Mouse (Mus musculus): ENCODE data around the gene Nfe2l2. TPM values are rescaled to one million over a fixed set of nuclear protein-coding genes. Genes with fewer than 3 reads are reported as not detected.
"Not testable (repeated sequence)": the region's sequence is repeated elsewhere in the genome, so short reads cannot be mapped to it uniquely, and the experiment has no call there.

Nfe2l2 gene
- polyA plus RNA-seq, 1 experiment: 76.3 TPM

DNA sequence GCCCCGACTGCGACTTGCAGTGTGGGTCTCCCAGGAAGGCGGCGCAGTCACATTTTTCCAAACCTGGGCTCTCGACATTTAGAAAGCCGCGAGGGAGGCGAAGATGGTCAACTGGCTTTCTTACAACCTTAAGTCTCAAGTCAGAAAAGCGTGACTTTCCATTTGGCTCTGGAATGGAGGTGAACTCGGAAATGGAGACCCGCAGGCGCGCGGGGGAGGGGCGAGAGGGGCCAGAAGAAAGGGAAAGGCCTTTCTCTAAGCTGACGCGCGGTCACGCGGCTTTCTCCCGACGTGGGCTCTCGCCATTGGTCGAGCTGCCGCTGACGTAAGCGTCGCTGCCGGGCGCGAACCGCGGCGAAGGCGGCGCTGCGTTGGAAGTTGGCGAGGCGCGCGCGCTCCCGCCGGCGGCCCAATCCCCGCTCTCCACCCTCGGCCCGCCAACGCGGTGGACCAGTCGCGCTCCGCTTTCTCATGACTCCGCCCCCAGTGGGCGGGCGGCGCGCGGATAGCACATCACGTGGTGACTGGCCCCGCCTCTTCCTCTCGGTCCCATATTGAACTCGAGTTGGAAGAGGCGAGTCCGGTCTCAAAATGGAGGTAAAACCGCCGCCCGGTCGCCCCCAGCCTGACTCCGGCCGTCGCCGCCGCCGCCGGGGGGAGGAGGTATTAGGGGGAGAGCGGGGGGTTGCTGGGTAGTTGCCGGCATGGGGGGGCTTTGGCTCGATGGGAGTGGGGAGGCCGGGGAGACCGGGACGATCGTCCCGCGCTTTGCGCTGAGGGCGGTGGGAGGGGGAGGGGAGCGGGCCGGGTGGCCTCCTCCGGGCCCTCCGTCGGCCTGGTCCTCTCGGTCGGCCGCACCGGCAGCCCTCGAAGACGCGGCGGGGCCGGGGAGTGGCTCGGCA lies 45.5 kb downstream of the Nfe2l2 start, which contains the start of gene Hnrnpa3:
TSS of gene Hnrnpa3 (plus strand) at position 535 of the 902 bp plus-strand sequence.
- TF ChIP-seq CTCF (IDR thresholded peaks at IDR 0.05; ENCODE audit: insufficient read depth, low read length) (no peak), POLR2A (IDR thresholded peaks at IDR 0.05; ENCODE audit: borderline replicate concordance, extremely low read depth, low read depth, low read length) (peak; percentile 91)
- Histone ChIP-seq H3K4me3 (replicated peaks; ENCODE audit: extremely low read depth, low read depth, low read length) (peak within 1 kb of the TSS; percentile 96), H3K4me1 (ENCODE audit: control insufficient read depth, insufficient read depth, low read length) (peaks cover 3% of the 10 kb centered on the region; the same call in 1 of the 2 replicates)
- peak; percentile 99 for DNase-seq
- under 1% methylated on average over 100 of the region's 102 CpGs for WGBS

DNA sequence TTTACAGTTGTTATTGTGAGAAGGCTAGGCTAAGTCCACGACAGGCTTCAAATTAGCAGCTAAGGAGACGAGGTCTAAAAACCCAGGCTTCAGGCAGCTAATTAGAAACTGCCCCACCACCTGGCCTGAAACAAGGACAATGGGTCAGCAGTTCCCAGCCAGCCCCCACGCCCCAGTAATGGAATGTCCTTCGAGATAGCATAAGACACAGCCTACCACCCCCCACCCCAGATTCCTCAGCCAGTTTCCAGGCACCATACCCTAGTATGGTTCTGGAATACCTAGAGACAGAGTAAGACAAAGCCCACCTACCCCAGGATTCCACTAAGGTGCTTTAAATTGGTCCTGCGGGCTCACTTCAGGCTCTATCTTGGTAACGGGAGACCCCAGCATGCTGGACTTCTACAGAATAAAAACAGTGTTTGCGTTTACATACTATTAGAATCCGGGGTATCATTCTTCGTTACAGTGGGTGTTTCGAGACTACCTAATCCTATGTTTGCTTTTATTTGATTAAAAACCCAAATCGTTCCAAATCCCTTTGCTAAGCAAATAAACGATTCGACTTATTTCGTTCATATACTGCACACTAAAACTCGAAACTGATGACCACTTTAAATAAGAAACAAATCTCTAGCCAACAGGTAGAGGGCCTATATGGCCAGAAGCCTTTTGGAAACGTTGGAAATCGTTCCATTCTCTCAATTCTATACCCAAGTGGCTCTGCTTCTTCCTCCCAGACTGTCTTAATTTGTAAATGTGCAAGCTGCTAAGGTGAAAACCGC lies 46.3 kb downstream of the Nfe2l2 start:
- H3K4me3 ChIP-seq (replicated peaks; ENCODE audit: extremely low read depth, low read depth, low read length): peak overlapping the region; percentile 71
- DNase-seq: no peak
- H3K4me1 ChIP-seq (ENCODE audit: control insufficient read depth, insufficient read depth, low read length): peaks cover 3% of the 10 kb centered on the region; the same call in 1 of the 2 replicates
- 6% methylated on average over 18 of the region's 18 CpGs for WGBS
- TF ChIP-seq POLR2A (IDR thresholded peaks at IDR 0.05; ENCODE audit: borderline replicate concordance, extremely low read depth, low read depth, low read length) (no peak), CTCF (IDR thresholded peaks at IDR 0.05; ENCODE audit: insufficient read depth, low read length) (no peak)

- WGBS: 81% methylated on average over 5 of the region's 5 CpGs
- no peak for DNase-seq
- Histone ChIP-seq H3K4me3 (replicated peaks; ENCODE audit: extremely low read depth, low read depth, low read length) (no peak overlapping the region), H3K4me1 (ENCODE audit: control insufficient read depth, insufficient read depth, low read length) (peaks cover 3% of the 10 kb centered on the region; the same call in 1 of the 2 replicates)
- no peak for TF ChIP-seq CTCF (IDR thresholded peaks at IDR 0.05; ENCODE audit: insufficient read depth, low read length)
- TF ChIP-seq POLR2A (IDR thresholded peaks at IDR 0.05; ENCODE audit: borderline replicate concordance, extremely low read depth, low read depth, low read length): no peak
Observed at GRCm38 (mm10) chr2:75656924-75657323, 47.5 kb downstream of the Nfe2l2 start.

GRCm38 (mm10) chr2:75654679-75655078 lies 49.8 kb downstream of the Nfe2l2 start:
- WGBS: 94% methylated on average over 1 of the region's 1 CpGs
- DNase-seq: no peak
- TF ChIP-seq POLR2A (IDR thresholded peaks at IDR 0.05; ENCODE audit: borderline replicate concordance, extremely low read depth, low read depth, low read length) (no peak), CTCF (IDR thresholded peaks at IDR 0.05; ENCODE audit: insufficient read depth, low read length) (no peak)
- Histone ChIP-seq H3K4me3 (replicated peaks; ENCODE audit: extremely low read depth, low read depth, low read length) (no peak overlapping the region), H3K4me1 (ENCODE audit: control insufficient read depth, insufficient read depth, low read length) (no peaks in the 10 kb centered on the region)

GRCm38 (mm10) chr2:75653150-75653549 lies 51.3 kb downstream of the Nfe2l2 start:
- no peaks in the 10 kb centered on the region for H3K4me1 ChIP-seq (ENCODE audit: control insufficient read depth, insufficient read depth, low read length)

DNA sequence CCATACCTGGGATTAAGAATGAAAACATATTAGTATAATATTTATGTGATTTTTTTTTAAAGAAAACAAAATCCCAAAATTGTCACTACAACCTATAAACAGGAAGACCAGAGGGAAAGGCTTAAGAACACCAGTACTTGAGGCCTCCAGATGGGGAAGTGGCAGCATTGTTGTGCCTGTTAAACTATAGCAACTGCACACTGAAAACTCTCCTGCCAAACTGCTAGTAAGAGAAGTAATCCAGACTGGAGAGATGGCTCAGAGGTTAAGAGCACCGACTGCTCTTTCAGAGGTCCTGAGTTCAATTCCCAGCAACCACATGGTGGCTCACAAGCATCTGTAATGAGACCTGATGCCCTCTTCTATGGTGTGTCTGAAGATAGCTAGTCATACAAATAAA lies 54.0 kb downstream of the Nfe2l2 start:
- 84% methylated on average over 1 of the region's 1 CpGs for WGBS
- DNase-seq: no peak
- Histone ChIP-seq H3K4me3 (replicated peaks; ENCODE audit: extremely low read depth, low read depth, low read length) (no peak overlapping the region), H3K4me1 (ENCODE audit: control insufficient read depth, insufficient read depth, low read length) (no peaks in the 10 kb centered on the region)
- TF ChIP-seq CTCF (IDR thresholded peaks at IDR 0.05; ENCODE audit: insufficient read depth, low read length) (no peak), POLR2A (IDR thresholded peaks at IDR 0.05; ENCODE audit: borderline replicate concordance, extremely low read depth, low read depth, low read length) (no peak)

More at GRCm38 (mm10) chr2:75653150-75653549, 51.3 kb downstream of the Nfe2l2 start:
- H3K4me3 ChIP-seq (replicated peaks; ENCODE audit: extremely low read depth, low read depth, low read length): no peak overlapping the region
- DNase-seq: no peak
- TF ChIP-seq POLR2A (IDR thresholded peaks at IDR 0.05; ENCODE audit: borderline replicate concordance, extremely low read depth, low read depth, low read length): no peak
- TF ChIP-seq CTCF (IDR thresholded peaks at IDR 0.05; ENCODE audit: insufficient read depth, low read length): no peak

DNA sequence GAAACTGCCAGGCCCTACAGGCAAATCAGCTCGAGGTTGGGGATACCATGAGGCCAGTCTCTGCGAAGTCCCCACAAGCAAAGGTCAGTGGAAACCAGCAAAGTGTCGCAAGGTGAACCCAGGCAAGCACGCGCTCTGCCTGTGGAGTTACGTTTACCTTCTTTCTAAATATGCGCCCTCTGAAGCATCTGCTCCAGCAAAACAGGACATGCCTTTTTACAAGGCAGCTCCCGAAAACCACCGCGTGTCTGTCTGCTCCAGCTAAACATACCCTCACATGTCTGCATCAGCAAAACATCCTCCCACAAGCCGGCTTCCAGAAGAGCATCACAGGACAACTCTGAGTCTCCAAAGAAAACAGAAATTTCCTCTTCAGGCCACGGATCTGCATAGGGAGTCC lies 59.2 kb downstream of the Nfe2l2 start:
- H3K4me1 ChIP-seq (ENCODE audit: control insufficient read depth, insufficient read depth, low read length): peaks cover 8% of the 10 kb centered on the region
- no peak for DNase-seq
- no peak overlapping the region for H3K4me3 ChIP-seq (replicated peaks; ENCODE audit: extremely low read depth, low read depth, low read length)
- TF ChIP-seq CTCF (IDR thresholded peaks at IDR 0.05; ENCODE audit: insufficient read depth, low read length) (no peak), POLR2A (IDR thresholded peaks at IDR 0.05; ENCODE audit: borderline replicate concordance, extremely low read depth, low read depth, low read length) (no peak)
- 92% methylated on average over 12 of the region's 12 CpGs for WGBS

DNA sequence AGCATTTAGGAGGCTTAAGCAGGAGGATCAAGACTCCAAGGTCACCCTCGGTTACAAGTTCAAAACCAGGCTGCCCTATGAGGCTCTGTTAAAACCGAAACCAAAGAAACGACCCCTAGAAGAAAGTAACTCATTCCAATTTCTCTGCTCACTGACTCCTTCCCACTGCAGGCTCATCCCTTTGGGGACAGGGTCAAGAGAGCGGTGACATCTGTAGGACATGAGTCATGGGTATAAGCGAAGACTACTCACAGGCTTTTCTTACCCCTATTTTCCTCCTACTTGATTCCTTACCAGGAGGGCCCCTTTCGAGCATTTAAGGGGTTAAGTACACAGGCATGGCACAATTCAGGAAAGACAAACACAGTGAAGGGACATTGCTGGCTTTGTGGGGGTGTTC lies 60.5 kb downstream of the Nfe2l2 start:
- peaks cover 8% of the 10 kb centered on the region for H3K4me1 ChIP-seq (ENCODE audit: control insufficient read depth, insufficient read depth, low read length)
- TF ChIP-seq CTCF (IDR thresholded peaks at IDR 0.05; ENCODE audit: insufficient read depth, low read length) (no peak), POLR2A (IDR thresholded peaks at IDR 0.05; ENCODE audit: borderline replicate concordance, extremely low read depth, low read depth, low read length) (no peak)
- no peak for DNase-seq
- 73% methylated on average over 6 of the region's 6 CpGs for WGBS
- H3K4me3 ChIP-seq (replicated peaks; ENCODE audit: extremely low read depth, low read depth, low read length): no peak overlapping the region

- Histone ChIP-seq H3K4me1 (ENCODE audit: control insufficient read depth, insufficient read depth, low read length) (peaks cover 8% of the 10 kb centered on the region), H3K4me3 (replicated peaks; ENCODE audit: extremely low read depth, low read depth, low read length) (no peak overlapping the region)
- WGBS: 54% methylated on average over 8 of the region's 8 CpGs
- TF ChIP-seq CTCF (IDR thresholded peaks at IDR 0.05; ENCODE audit: insufficient read depth, low read length) (no peak), POLR2A (IDR thresholded peaks at IDR 0.05; ENCODE audit: borderline replicate concordance, extremely low read depth, low read depth, low read length) (0 out of 2 replicates have a peak, but pooled peaks have one; percentile 24)
- DNase-seq: no peak
Observed at GRCm38 (mm10) chr2:75642795-75643550, 61.5 kb downstream of the Nfe2l2 start.

- DNase-seq; H3K4me3 ChIP-seq (replicated peaks; ENCODE audit: extremely low read depth, low read depth, low read length); H3K4me1 ChIP-seq (ENCODE audit: control insufficient read depth, insufficient read depth, low read length): not testable (repeated sequence)
- 54% methylated on average over 4 of the region's 4 CpGs for WGBS
Observed at GRCm38 (mm10) chr2:75642312-75642711, 62.1 kb downstream of the Nfe2l2 start.

DNA sequence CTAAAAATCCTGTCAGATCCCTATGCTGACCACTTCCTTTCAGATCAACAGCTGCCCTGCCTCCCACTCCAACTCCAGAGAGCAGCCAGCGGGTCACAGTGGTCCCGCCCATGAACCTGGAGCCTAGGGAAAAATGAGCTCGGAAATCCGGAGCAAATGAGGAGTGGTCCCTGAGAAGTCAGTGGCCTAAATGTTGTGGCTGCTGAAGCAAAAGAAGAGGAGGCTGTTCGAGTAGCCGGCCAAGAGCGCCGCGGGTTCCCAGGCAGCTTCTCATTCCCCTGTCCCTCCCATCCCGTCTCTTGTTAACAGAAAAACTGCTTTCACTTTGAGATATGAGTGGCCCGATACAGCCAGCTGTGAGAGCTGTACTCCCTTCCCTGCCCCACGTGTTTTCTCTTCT lies 64.9 kb downstream of the Nfe2l2 start:
- not testable (repeated sequence) for DNase-seq; H3K4me1 ChIP-seq (ENCODE audit: control insufficient read depth, insufficient read depth, low read length); H3K4me3 ChIP-seq (replicated peaks; ENCODE audit: extremely low read depth, low read depth, low read length)
- WGBS: 0% methylated on average over 11 of the region's 12 CpGs

- not testable (repeated sequence) for H3K4me1 ChIP-seq (ENCODE audit: control insufficient read depth, insufficient read depth, low read length); DNase-seq; H3K4me3 ChIP-seq (replicated peaks; ENCODE audit: extremely low read depth, low read depth, low read length)
- 76% methylated on average over 6 of the region's 6 CpGs for WGBS
Observed at GRCm38 (mm10) chr2:75637822-75638221, 66.6 kb downstream of the Nfe2l2 start.

All from lung, adult 2 months (tissue).